ENCODE assay signal across 11 mouse cellular contexts in genomic region chr1:62734420-62734931, GRCm38 (mm10).
"Had no signal": no experiment of that assay in that cellular context is flagged by ENCODE, and none has a peak within 500 bp of the region (broad histone marks: within the 10 kb centered on the region; RNA-seq: fewer than 3 reads in every experiment).

No protein-coding gene starts in this region.

- H3K4me2 ChIP-seq: hindbrain, embryonic 15.5 days; liver, embryonic 13.5 days; midbrain, embryonic 12.5 days; neural tube, embryonic 13.5 days had no signal

- H3K4me3 ChIP-seq: hindbrain, embryonic 15.5 days; left cerebral cortex, adult 2 months; limb, embryonic 10.5 days; liver, embryonic 13.5 days; midbrain, embryonic 12.5 days; neural tube, embryonic 13.5 days had no signal

- H3K9me3 ChIP-seq: hindbrain, embryonic 15.5 days; limb, embryonic 10.5 days; liver, embryonic 13.5 days; midbrain, embryonic 12.5 days; neural tube, embryonic 13.5 days had no signal

- ATAC-seq: intestine, embryonic 16.5 days; liver, postnatal 0 days; midbrain, embryonic 16.5 days had no signal

- H3K27ac ChIP-seq: hindbrain, embryonic 15.5 days; left cerebral cortex, adult 2 months; limb, embryonic 10.5 days; liver, embryonic 13.5 days; midbrain, embryonic 12.5 days; neural tube, embryonic 13.5 days had no signal

- H3K36me3 ChIP-seq: liver, embryonic 13.5 days; midbrain, embryonic 12.5 days had no signal

- DNase-seq: liver, embryonic 13.5 days; liver, postnatal 0 days; right cerebral cortex, postnatal 14 days; thymus, postnatal 36 days had no signal

- H3K27me3 ChIP-seq: hindbrain, embryonic 15.5 days; liver, embryonic 13.5 days; neural tube, embryonic 13.5 days had no signal

- H3K4me1 ChIP-seq: liver, embryonic 13.5 days; midbrain, embryonic 12.5 days had no signal

- H3K9ac ChIP-seq: hindbrain, embryonic 15.5 days; liver, embryonic 13.5 days; liver, postnatal 0 days; midbrain, embryonic 12.5 days; neural tube, embryonic 13.5 days had no signal
